Mouse (Mus musculus) G1E (cell line): Measurements from ENCODE around the gene Creb5. TPM values are rescaled to one million over a fixed set of nuclear protein-coding genes. Genes with fewer than 3 reads are reported as not detected.

ENCODE experiments used
- ATAC-seq: 2 replicates; pipeline ENCODE4 v1.8.0; 2016; ENCODE audit warnings: mild to moderate bottlenecking; ENCODE audit not compliant: insufficient number of reproducible peaks, poor library complexity, low FRiP score, severe bottlenecking; ENCODE audit errors: extremely low read depth
- DNase-seq: peaks from one replicate; pipeline ENCODE4 v3.0.0; 2012; ENCODE audit warnings: low spot score
- H3K27me3 ChIP-seq: 2 replicates; pipeline ENCODE4 v1.6.1; 2012; ENCODE audit warnings: mild to moderate bottlenecking, low read length, inconsistent platforms; ENCODE audit not compliant: insufficient read depth
- H3K36me3 ChIP-seq: replicated peaks from 2 replicates; pipeline ENCODE3; 2012; ENCODE audit warnings: mild to moderate bottlenecking, inconsistent platforms
- H3K4me1 ChIP-seq: 2 replicates; pipeline ENCODE4 v1.6.1; 2012; ENCODE audit warnings: low read depth, low read length, inconsistent platforms, mixed read lengths; ENCODE audit not compliant: insufficient read depth
- H3K4me3 ChIP-seq: 2 replicates; pipeline ENCODE4 v1.5.1; 2012; ENCODE audit warnings: low read depth, mild to moderate bottlenecking, inconsistent platforms, low read length, moderate library complexity, mixed read lengths
- H3K9me3 ChIP-seq: replicated peaks from 2 replicates; pipeline ENCODE4 v1.6.1; 2012; ENCODE audit warnings: inconsistent platforms
- CTCF ChIP-seq: IDR thresholded peaks from 2 replicates; pipeline ENCODE4 v1.5.1; 2012; ENCODE audit warnings: low read depth, low read length, inconsistent platforms, mixed read lengths
- GATA1 ChIP-seq: IDR thresholded peaks from 2 replicates; pipeline ENCODE4 v1.6.1; 2012; ENCODE audit warnings: borderline replicate concordance, low read length, inconsistent platforms, mixed read lengths
- GATA2 ChIP-seq: IDR thresholded peaks from 2 replicates; pipeline ENCODE4 v1.6.1; 2012; ENCODE audit warnings: low read depth, low read length, inconsistent platforms, borderline replicate concordance
- POLR2AphosphoS5 ChIP-seq: IDR thresholded peaks from 2 replicates; pipeline ENCODE4 v1.6.1; 2012; ENCODE audit warnings: low read depth, low read length, inconsistent platforms; ENCODE audit not compliant: insufficient replicate concordance
- TAL1 ChIP-seq: conservative IDR thresholded peaks from 2 replicates; pipeline ENCODE4 v1.6.1; 2012; ENCODE audit warnings: low read depth, low read length, inconsistent platforms, mixed read lengths
- polyA plus RNA-seq: library from polyadenylated mRNA; stranded (reverse); fragments of >175 nt; gene quantifications from 2 replicates; pipeline ENCODE4 v1.2.3, GENCODE M21; 2012
- total RNA-seq, 2 experiments: library from RNA; stranded (forward) in 1 of 2; stranded (reverse) in 1 of 2; fragments of 200-1000 nt in 1 of 2; fragments of >200 nt in 1 of 2; fragmentation: Nextera tagmentation in 1 of 2; gene quantifications; 2 replicates each; pipeline ENCODE4 v1.2.3; 2014 to 2017

The Creb5 gene
- total and polyA plus RNA-seq, 3 experiments = 0.44 TPM; not detected in 2

DNA sequence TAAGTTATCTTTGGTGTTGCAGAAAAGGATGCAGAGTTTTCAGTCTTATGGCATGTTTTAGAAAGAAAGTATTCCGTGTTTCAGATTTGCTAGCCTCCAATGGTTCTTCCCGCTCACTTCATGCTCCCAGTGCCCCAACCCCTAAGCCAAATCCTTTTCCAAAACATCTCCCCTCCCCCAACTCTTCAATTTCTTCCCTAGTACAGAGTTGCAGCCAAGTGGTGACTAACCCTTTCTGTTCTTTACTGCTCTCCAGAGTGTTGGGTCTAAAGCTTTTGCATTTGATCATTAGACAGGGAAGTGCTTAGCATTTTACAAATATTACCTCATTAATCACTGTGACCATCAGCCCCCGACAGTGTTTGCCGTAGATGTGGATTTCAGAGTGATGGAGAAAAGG, 142.8 kb downstream of the Creb5 start:
- no peak for ATAC-seq

DNA sequence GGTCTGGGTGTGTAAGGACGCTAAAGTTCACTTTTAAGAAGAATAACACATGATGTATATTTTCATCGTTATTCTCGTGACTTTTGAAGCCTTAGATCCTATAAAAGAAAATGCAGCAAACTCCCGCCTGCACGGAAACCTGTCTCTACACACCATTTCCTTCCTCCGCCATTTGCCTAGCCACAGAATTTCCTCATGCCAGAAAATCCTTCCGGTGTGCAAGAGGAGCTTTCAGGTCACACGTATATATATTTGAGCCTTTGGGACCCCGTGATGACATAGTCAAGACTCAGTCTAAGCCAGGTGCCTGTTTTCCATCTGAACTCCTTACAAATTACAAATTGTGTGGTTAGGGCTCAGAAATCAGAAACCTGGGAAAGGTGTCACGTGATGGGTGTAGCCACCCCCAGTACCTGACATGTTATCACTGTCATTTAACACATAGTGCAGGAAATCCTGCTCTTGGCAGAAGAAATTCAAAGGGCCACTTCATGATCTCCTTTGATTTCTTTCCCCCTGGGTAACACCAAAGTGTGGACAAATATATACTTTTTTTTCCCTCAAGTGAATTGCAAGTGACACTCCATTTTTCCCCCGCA, 158.9 kb downstream of the Creb5 start:
- Histone ChIP-seq H3K4me1 (no peaks in the 10 kb centered on the region), H3K36me3 (no peaks in the 10 kb centered on the region), H3K4me3 (no peak overlapping the region), H3K27me3 (no peaks in the 10 kb centered on the region), H3K9me3 (peaks cover 55% of the 10 kb centered on the region)
- TF ChIP-seq GATA1 (no peak), CTCF (no peak), POLR2AphosphoS5 (no peak), TAL1 (no peak), GATA2 (no peak)
- DNase-seq (no peak), ATAC-seq (no peak)

More for the DNA sequence above, 142.8 kb downstream of the Creb5 start:
- DNase-seq = no peak
- TF ChIP-seq GATA2 = no peak
- TF ChIP-seq CTCF = no peak
- no peak for TF ChIP-seq GATA1
- TF ChIP-seq POLR2AphosphoS5 = no peak
- H3K4me3 ChIP-seq = no peak overlapping the region
- H3K9me3 ChIP-seq = peaks cover 48% of the 10 kb centered on the region
- no peaks in the 10 kb centered on the region for H3K36me3 ChIP-seq
- H3K27me3 ChIP-seq = no peaks in the 10 kb centered on the region
- no peaks in the 10 kb centered on the region for H3K4me1 ChIP-seq

DNA sequence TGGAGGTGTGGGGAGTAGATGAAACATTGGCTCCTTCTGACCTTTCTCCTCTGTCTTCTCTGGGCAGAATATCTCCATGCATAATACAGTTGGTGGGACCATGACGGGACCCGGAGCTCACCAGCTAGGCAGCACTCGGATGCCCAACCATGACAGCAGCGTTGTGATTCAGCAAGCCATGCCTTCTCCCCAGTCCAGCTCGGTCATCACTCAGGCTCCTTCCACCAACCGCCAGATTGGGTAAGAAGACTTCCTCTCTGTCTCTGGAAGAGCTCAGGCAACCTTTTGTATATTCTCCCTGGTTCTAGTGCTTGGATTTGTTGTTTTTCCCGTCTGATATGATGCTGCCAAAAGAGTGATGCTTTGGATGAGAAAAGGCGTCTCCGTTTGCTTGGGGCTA, 160.4 kb downstream of the Creb5 start:
- Histone ChIP-seq H3K36me3 (no peaks in the 10 kb centered on the region), H3K4me1 (no peaks in the 10 kb centered on the region), H3K27me3 (no peaks in the 10 kb centered on the region), H3K4me3 (no peak overlapping the region), H3K9me3 (peaks cover 62% of the 10 kb centered on the region)
- no peak for DNase-seq
- no peak for TF ChIP-seq POLR2AphosphoS5
- no peak for TF ChIP-seq GATA1
- no peak for TF ChIP-seq GATA2
- no peak for TF ChIP-seq TAL1
- TF ChIP-seq CTCF = no peak
- no peak for ATAC-seq

DNA sequence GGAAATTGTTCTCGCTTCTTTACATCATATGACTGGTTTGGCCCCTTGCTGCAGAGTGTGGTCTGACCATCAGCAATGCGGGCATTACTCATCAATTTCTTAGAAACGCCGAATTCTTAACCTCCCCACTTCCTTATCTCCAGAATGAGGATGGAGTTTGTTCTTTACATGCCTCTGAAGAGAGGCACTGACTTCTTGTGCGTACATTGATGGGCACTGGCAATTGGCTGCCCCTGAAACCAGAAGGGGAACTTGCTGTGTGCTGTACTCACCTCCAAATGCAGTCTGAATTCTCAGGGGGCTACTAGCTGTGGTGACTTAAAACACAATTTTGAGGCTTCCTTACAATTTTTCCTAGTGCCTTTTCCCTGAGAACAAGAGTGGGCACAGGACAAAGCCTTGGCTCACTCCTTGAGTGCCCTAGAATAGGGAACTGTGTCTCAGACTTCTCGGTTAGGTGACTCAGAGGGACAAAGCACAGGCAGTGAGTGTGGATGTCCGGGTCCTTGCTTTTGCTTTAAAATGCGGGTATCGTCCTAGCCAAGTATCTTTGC, 161.3 kb downstream of the Creb5 start:
- Histone ChIP-seq H3K4me1 (no peaks in the 10 kb centered on the region), H3K9me3 (peaks cover 65% of the 10 kb centered on the region), H3K4me3 (no peak overlapping the region), H3K36me3 (no peaks in the 10 kb centered on the region), H3K27me3 (no peaks in the 10 kb centered on the region)
- TF ChIP-seq TAL1 = no peak
- TF ChIP-seq POLR2AphosphoS5 = no peak
- TF ChIP-seq GATA1 = no peak
- no peak for TF ChIP-seq CTCF
- no peak for TF ChIP-seq GATA2
- ATAC-seq = no peak
- no peak for DNase-seq

DNA sequence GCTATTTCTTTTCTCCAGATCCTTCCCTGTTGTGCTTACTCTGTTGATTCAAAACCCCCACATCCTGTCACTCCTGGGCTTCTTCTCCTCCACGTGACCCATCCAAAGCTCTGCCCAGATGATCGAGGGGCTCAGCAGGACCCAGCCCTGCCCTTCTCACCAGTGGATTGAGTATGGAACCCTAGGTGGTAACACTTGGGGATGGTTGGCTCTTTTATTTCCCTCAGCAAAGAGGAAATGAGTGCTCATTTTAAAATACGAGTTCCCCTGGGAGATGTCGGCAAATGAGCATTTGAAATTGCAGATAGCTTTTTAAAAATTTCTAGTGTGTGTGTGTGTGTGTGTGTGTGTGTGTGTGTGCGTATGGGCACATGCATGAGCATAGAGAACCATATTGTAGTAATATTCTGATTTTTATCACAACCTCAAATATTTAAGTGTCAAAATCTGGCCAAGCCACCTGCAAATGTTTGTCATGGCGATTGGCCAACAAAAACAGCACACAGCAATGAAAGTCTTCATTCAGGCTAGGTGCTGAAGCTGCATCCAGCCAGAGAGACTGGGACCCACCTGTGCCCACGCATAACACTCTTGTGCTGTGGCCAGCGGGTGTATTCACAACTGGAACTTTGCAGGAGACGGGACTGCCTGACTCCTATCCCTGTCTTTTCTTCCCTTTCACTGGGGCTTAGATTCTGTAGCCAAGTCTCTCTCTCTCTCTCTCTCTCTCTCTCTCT, 162.5 kb downstream of the Creb5 start:
- DNase-seq (no peak), ATAC-seq (no peak)
- no peaks in the 10 kb centered on the region for H3K27me3 ChIP-seq
- no peak for TF ChIP-seq GATA1
- TF ChIP-seq TAL1 = no peak
- no peak for TF ChIP-seq GATA2
- TF ChIP-seq CTCF = no peak
- TF ChIP-seq POLR2AphosphoS5 = no peak
- H3K4me1 ChIP-seq = no peaks in the 10 kb centered on the region
- H3K9me3 ChIP-seq = peaks cover 69% of the 10 kb centered on the region
- H3K36me3 ChIP-seq = no peaks in the 10 kb centered on the region
- H3K4me3 ChIP-seq = no peak overlapping the region

DNA sequence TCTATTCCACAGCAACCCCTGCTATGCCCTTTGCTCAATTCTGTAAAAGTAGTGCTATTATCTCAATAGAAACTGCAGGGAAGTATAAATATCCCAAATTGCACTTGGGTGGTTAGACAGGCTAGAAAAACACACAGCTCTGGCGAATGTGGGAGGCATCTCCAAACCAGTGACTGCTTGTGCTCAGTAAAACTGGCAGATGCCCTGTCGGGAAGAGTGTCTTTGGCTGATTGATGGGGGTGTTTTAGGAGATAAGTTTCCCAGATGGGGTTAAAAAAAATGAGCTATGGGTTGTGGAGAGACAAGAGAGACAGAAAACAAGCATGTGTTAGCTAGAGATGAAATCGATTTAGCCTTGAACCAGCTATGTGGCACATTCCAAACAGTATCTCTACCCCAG, 163.4 kb downstream of the Creb5 start:
- DNase-seq (no peak), ATAC-seq (no peak)
- H3K4me1 ChIP-seq = no peaks in the 10 kb centered on the region
- no peaks in the 10 kb centered on the region for H3K36me3 ChIP-seq
- TF ChIP-seq CTCF (no peak), GATA1 (no peak), POLR2AphosphoS5 (no peak), GATA2 (no peak), TAL1 (no peak)
- H3K27me3 ChIP-seq = no peaks in the 10 kb centered on the region
- H3K4me3 ChIP-seq = no peak overlapping the region
- peaks cover 73% of the 10 kb centered on the region for H3K9me3 ChIP-seq
